Mouse (Mus musculus): ENCODE data around the gene Rrnad1. TPM values are rescaled to one million over a fixed set of nuclear protein-coding genes. Genes with fewer than 3 reads are reported as not detected.
"Not testable (repeated sequence)": the region's sequence is repeated elsewhere in the genome, so short reads cannot be mapped to it uniquely, and the experiment has no call there.

Gene Rrnad1
- polyA plus RNA-seq, 1 experiment = 27.7 TPM

DNA sequence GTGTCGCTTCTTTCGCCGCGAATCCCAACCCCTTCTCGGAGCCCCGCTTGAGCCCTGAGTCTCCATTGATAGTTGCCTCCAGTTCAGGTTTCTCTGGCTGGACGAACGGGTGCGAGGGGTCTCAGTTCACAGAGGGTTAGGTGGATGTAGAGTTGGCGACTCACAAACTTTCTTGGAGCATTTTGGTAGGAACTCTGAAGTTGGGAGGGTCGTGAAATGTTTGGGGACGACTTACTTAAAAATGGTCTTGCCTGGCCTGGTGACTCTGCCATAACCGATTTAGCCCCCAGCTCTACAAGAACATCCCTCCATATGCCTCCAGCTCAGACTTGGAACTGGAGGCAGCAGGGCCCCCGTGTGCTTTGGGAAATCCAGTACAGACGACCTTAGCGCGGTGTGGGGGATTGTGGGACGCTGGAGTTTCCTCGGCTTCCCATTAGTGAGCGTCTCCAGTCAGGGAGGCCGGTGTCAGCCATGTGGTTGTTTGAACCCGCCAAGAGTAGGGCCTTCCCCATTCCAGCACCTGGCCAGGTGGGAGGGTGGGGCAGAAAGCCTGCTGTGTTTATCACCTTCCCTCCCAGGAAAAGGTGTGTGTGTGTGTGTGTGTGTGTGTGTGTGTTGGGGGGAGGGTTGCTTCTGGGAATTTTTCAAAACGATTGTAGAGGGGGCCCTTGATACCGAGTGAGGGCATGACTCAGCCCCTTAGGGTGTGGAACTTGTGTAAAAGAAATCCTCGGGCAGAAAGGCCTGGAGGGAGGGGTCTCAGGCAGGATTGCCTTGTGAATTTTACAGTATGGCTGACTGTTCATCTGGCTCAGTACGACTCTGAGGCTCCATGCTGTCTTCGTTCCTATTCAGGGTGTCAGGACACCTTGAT is 23.3 kb downstream of the Rrnad1 start:
- peaks cover 4% of the 10 kb centered on the region for H3K4me1 ChIP-seq (ENCODE audit: control insufficient read depth, insufficient read depth, low read length)
- 0 out of 2 replicates have a peak, but pooled peaks have one; percentile 20 for TF ChIP-seq POLR2A (IDR thresholded peaks at IDR 0.05; ENCODE audit: borderline replicate concordance, control insufficient read depth, low read depth, low read length)
- no peak for TF ChIP-seq CTCF (IDR thresholded peaks at IDR 0.05; ENCODE audit: control insufficient read depth, insufficient read depth, low read length)
- peak overlapping the region; percentile 95 for H3K27ac ChIP-seq (ENCODE audit: control insufficient read depth, insufficient read depth, low read depth, low read length, poor library complexity)
- under 1% methylated on average over 27 of the region's 27 CpGs for WGBS
- peak overlapping the region; percentile 83 for H3K4me3 ChIP-seq (replicated peaks; ENCODE audit: control insufficient read depth, low read depth, low read length)

DNA sequence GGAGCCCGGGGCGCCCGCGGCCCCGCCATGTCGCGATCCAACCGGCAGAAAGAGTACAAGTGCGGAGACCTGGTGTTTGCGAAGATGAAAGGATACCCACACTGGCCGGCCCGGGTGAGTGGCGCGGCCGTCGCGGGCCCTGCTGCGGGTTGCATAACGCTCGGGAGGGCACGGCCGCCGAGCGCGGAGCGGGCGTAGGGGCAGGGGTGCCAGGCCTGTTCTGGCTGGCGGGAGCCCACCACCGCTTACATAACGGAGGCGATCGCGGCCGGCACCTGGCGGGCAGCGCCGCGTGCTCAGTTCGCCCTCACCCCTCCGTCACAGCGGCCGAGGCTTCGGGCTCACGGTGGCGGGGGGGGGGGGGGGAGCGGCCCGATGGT is 23.9 kb downstream of the Rrnad1 start:
- 0 out of 2 replicates have a peak, but pooled peaks have one; percentile 12 for TF ChIP-seq POLR2A (IDR thresholded peaks at IDR 0.05; ENCODE audit: borderline replicate concordance, control insufficient read depth, low read depth, low read length)
- TF ChIP-seq CTCF (IDR thresholded peaks at IDR 0.05; ENCODE audit: control insufficient read depth, insufficient read depth, low read length) = no peak
- H3K4me1 ChIP-seq (ENCODE audit: control insufficient read depth, insufficient read depth, low read length) = peaks cover 8% of the 10 kb centered on the region
- H3K4me3 ChIP-seq (replicated peaks; ENCODE audit: control insufficient read depth, low read depth, low read length) = peak overlapping the region; percentile 83
- peak overlapping the region; percentile 95 for H3K27ac ChIP-seq (ENCODE audit: control insufficient read depth, insufficient read depth, low read depth, low read length, poor library complexity)
- under 1% methylated on average over 43 of the region's 47 CpGs for WGBS

DNA sequence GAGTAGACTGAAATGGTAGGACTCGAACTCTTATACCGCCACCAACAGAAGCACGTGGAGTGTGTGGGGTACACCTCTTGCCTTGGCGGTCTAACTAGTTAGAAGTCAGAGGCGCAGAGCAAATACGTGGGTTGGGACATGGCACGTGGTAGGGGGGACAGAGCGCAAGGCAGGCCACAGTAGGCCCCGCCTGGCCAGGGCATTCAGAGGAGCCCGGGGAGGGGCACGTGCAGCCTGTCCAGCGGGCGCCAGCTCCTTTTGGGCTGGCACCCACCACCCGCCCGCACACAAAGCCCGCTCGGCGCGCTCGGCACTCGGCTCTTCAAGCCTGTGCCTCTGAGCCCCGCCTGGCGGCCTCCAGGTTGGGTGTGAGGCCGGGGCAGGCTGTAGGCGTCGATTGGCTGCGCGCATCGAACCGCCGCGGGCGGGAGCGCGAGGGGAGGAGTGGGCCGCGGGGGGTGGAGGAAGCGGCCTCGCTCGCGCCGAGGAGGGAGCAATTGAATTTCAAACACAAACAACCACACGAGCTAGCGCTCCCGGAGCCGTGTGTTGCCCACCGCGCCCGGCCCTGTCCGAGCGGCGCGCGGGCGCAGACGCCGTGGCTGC is 24.5 kb downstream of the Rrnad1 start, which contains the start of gene Hdgf:
TSS of gene Hdgf (plus strand) at position 442 of the 606 bp plus-strand sequence.
- TF ChIP-seq POLR2A (IDR thresholded peaks at IDR 0.05; ENCODE audit: borderline replicate concordance, control insufficient read depth, low read depth, low read length) (peak; percentile 68; the same call in 1 of the 2 replicates), CTCF (IDR thresholded peaks at IDR 0.05; ENCODE audit: control insufficient read depth, insufficient read depth, low read length) (0 out of 2 replicates have a peak, but pooled peaks have one; percentile 2)
- Histone ChIP-seq H3K4me3 (replicated peaks; ENCODE audit: control insufficient read depth, low read depth, low read length) (peak within 1 kb of the TSS; percentile 83), H3K27ac (ENCODE audit: control insufficient read depth, insufficient read depth, low read depth, low read length, poor library complexity) (peak within 1 kb of the TSS; percentile 95), H3K4me1 (ENCODE audit: control insufficient read depth, insufficient read depth, low read length) (peaks cover 9% of the 10 kb centered on the region)
- under 1% methylated on average over 57 of the region's 57 CpGs for WGBS

DNA sequence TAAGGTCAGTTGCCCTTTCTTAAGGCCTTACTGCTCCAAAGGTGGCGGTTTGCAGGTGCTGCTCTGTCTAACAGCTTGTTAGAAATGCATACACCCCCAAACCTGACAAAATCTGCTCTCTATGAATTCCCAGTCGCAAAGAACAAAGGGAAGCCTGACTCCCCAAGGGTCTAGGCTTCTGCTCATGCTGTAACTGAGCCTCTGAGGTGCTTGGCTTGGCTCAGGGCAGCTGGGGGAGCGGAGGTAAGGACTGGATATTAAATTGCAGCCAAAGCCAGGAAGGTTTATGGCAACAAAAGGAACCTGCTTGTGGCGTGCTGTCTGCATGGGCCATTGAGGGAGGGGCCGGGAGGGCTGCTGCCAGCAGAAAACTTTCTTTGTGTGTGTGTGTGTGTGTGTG is 26.7 kb downstream of the Rrnad1 start:
- Histone ChIP-seq H3K4me3 (replicated peaks; ENCODE audit: control insufficient read depth, low read depth, low read length) (no peak overlapping the region), H3K4me1 (ENCODE audit: control insufficient read depth, insufficient read depth, low read length) (peaks cover 6% of the 10 kb centered on the region), H3K27ac (ENCODE audit: control insufficient read depth, insufficient read depth, low read depth, low read length, poor library complexity) (0 out of 2 replicates have a peak overlapping the region, but pooled peaks have one; percentile 1)
- 69% methylated on average over 5 of the region's 5 CpGs for WGBS
- TF ChIP-seq POLR2A (IDR thresholded peaks at IDR 0.05; ENCODE audit: borderline replicate concordance, control insufficient read depth, low read depth, low read length) (no peak), CTCF (IDR thresholded peaks at IDR 0.05; ENCODE audit: control insufficient read depth, insufficient read depth, low read length) (no peak)

DNA sequence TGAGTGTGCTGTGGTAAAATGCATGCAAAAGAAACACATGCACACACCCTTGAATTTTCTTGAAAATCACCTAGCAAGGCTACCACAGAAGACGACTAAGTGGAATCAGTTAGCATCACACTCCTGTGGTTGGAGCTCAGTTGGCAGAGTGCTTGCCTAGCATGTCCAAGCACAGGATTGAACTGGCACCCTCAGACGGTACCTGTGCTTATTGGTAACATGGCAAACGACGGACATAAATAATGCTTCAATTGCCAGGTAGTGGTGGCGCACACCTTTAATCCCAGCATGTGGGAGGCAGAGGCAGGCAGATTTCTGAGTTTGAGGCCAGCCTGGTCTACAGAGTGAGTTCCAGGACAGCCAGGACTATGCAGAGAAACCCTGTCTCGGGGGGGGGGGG is 28.6 kb downstream of the Rrnad1 start:
- WGBS = 44% methylated on average over 6 of the region's 6 CpGs
- not testable (repeated sequence) for H3K4me3 ChIP-seq (replicated peaks; ENCODE audit: control insufficient read depth, low read depth, low read length); H3K4me1 ChIP-seq (ENCODE audit: control insufficient read depth, insufficient read depth, low read length)
- peak overlapping the region; percentile 75; the same call in 1 of the 2 replicates for H3K27ac ChIP-seq (ENCODE audit: control insufficient read depth, insufficient read depth, low read depth, low read length, poor library complexity)

DNA sequence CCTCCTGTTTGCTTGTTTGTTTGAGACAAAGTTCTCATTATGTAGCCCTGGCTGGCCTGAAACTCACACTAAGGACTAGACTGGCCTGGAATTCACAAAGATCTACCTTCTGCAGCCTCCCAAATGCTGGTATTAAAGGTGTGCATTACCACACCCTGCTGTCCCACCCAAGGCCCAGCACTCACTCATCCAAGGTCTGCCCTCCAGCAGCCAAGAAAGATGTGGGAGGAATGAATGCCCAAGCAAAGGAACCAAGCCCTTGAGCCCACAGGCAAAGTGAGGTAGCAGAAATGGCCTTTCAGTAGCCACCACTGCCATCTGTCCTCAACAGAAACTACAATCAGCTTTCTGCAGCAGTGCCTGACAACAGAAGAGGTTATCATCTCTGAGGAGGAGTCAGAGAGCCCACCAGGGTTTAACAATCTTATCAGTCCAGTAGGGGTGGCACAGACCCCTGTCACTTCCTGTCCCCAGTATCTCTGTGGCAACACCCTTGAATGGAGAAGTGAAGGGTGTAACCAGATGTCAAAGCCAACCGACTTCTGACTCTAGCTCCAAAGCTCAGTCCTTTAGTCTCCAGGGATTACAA is 29.4 kb downstream of the Rrnad1 start:
- WGBS = 3% methylated on average over 1 of the region's 1 CpGs
- H3K4me1 ChIP-seq (ENCODE audit: control insufficient read depth, insufficient read depth, low read length) = peaks cover 6% of the 10 kb centered on the region
- no peak for TF ChIP-seq CTCF (IDR thresholded peaks at IDR 0.05; ENCODE audit: control insufficient read depth, insufficient read depth, low read length)
- no peak for TF ChIP-seq POLR2A (IDR thresholded peaks at IDR 0.05; ENCODE audit: borderline replicate concordance, control insufficient read depth, low read depth, low read length)
- peak overlapping the region; percentile 1 for H3K4me3 ChIP-seq (replicated peaks; ENCODE audit: control insufficient read depth, low read depth, low read length)
- H3K27ac ChIP-seq (ENCODE audit: control insufficient read depth, insufficient read depth, low read depth, low read length, poor library complexity) = peak overlapping the region; percentile 75

DNA sequence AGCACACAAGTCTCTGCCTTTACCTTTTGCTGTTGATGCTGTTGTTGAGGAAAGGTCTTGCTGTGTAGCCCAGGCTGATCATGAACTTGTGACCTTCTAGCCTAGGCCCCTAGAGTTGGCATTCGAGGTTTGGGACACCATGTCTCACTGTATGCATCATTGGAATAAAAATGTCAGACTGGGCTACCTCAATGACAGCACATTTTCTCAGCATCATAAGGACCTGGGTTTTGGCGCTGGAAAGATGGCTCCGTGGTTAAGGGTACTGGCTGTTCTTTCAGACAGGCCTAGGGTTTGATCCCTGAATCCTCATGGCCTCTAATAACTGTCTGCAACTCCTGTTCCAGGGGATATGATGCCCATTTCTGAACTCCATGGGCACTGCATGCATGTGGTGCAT is 30.7 kb downstream of the Rrnad1 start:
- TF ChIP-seq CTCF (IDR thresholded peaks at IDR 0.05; ENCODE audit: control insufficient read depth, insufficient read depth, low read length) (no peak), POLR2A (IDR thresholded peaks at IDR 0.05; ENCODE audit: borderline replicate concordance, control insufficient read depth, low read depth, low read length) (no peak)
- H3K4me1 ChIP-seq (ENCODE audit: control insufficient read depth, insufficient read depth, low read length) = peaks cover 6% of the 10 kb centered on the region
- WGBS = 83% methylated on average over 3 of the region's 3 CpGs

DNA sequence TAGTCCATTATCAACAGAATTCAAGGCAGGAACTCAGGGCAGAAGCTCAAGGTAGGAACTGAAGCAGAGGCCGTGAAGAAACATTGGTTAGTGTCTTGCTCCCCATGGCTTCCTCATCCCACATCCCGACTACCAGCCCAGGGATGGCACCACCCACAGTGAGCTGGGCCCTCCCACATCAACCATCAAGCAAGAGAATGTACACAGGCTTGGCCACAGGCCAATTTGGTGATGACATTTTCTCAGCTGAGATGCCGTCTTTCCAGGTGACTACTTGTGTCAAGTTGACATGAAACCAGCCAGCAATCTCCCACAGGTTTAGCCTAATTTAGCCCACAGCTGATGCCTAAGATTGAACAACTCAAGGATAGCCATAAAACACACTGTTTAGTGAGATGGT is 31.3 kb downstream of the Rrnad1 start:
- TF ChIP-seq POLR2A (IDR thresholded peaks at IDR 0.05; ENCODE audit: borderline replicate concordance, control insufficient read depth, low read depth, low read length) (no peak), CTCF (IDR thresholded peaks at IDR 0.05; ENCODE audit: control insufficient read depth, insufficient read depth, low read length) (no peak)
- Histone ChIP-seq H3K27ac (ENCODE audit: control insufficient read depth, insufficient read depth, low read depth, low read length, poor library complexity) (no peak overlapping the region), H3K4me1 (ENCODE audit: control insufficient read depth, insufficient read depth, low read length) (peaks cover 6% of the 10 kb centered on the region), H3K4me3 (replicated peaks; ENCODE audit: control insufficient read depth, low read depth, low read length) (no peak overlapping the region)
- 46% methylated on average over 3 of the region's 3 CpGs for WGBS

More for the DNA sequence above, 30.7 kb downstream of the Rrnad1 start:
- Histone ChIP-seq H3K27ac (ENCODE audit: control insufficient read depth, insufficient read depth, low read depth, low read length, poor library complexity) (no peak overlapping the region), H3K4me3 (replicated peaks; ENCODE audit: control insufficient read depth, low read depth, low read length) (no peak overlapping the region)
